Comparison of ENCODE assay signal across 12 mouse cellular contexts in genomic region chr5:90467245-90467644, GRCm38 (mm10). TPM values are rescaled to one million over a fixed set of nuclear protein-coding genes. Genes with fewer than 3 reads are reported as not detected.
DNase-seq lines count a peak whose midpoint lies in the region; ATAC-seq and TF ChIP-seq lines count a peak whose summit lies in the region.
"Had no signal": no experiment of that assay in that cellular context is flagged by ENCODE, and none has a peak within 500 bp of the region (broad histone marks: within the 10 kb centered on the region; RNA-seq: fewer than 3 reads in every experiment).

No protein-coding gene starts in this region.

- no peaks in the 10 kb centered on the region for H3K9me3 ChIP-seq in hindbrain, embryonic 11.5 days (ENCODE audit: control insufficient read depth, low read length)
- H3K9me3 ChIP-seq in hindbrain, embryonic 13.5 days: no peaks in the 10 kb centered on the region

- H3K4me3 ChIP-seq in hindbrain, embryonic 11.5 days (ENCODE audit: low read depth, low read length): no peak overlapping the region
- H3K4me3 ChIP-seq in hindbrain, embryonic 13.5 days: no peak overlapping the region
- H3K4me3 ChIP-seq in kidney, adult 2 months (ENCODE audit: insufficient read depth, low read depth, low read length): no peak overlapping the region
- H3K4me3 ChIP-seq: erythroblast, embryonic 14.5 days had no signal

- no peak for ATAC-seq in hindbrain, embryonic 11.5 days (ENCODE audit: low FRiP score)
- no peak for ATAC-seq in hindbrain, embryonic 13.5 days (ENCODE audit: low FRiP score)

- H3K9ac ChIP-seq in hindbrain, embryonic 11.5 days (ENCODE audit: low read depth, low read length): no peak overlapping the region
- no peak overlapping the region for H3K9ac ChIP-seq in hindbrain, embryonic 13.5 days

- H3K36me3 ChIP-seq in hindbrain, embryonic 11.5 days (ENCODE audit: control insufficient read depth, insufficient read depth, low read length): no peaks in the 10 kb centered on the region
- no peaks in the 10 kb centered on the region for H3K36me3 ChIP-seq in hindbrain, embryonic 13.5 days
- H3K36me3 ChIP-seq in kidney, adult 2 months (ENCODE audit: control insufficient read depth, insufficient read depth, low read length): no peaks in the 10 kb centered on the region

- 8% methylated on average over 6 of the region's 6 CpGs for WGBS in hindbrain, embryonic 11.5 days
- 10% methylated on average over 6 of the region's 6 CpGs for WGBS in hindbrain, embryonic 13.5 days
- 24% methylated on average over 6 of the region's 6 CpGs for WGBS in kidney, adult 2 months

- TF ChIP-seq POLR2A in kidney, adult 2 months (IDR thresholded peaks at IDR 0.05; ENCODE audit: low read depth, low read length): no peak

- H3K27ac ChIP-seq in hindbrain, embryonic 11.5 days (ENCODE audit: low read depth, low read length): no peak overlapping the region
- no peak overlapping the region for H3K27ac ChIP-seq in hindbrain, embryonic 13.5 days
- H3K27ac ChIP-seq in kidney, adult 2 months (ENCODE audit: insufficient read depth, low read depth, low read length): no peak overlapping the region

- peak; percentile 49 for DNase-seq in hindbrain, embryonic 11.5 days (ENCODE audit: low spot score)
- DNase-seq in embryo, embryonic 10.5 days (ENCODE audit: low spot score): peak; percentile 82
- DNase-seq in kidney, adult 2 months: peak; percentile 88
- DNase-seq in lung, postnatal 14 days: peak; percentile 1
- DNase-seq in right cerebral cortex, adult 2 months (ENCODE audit: low spot score in 2 of 2): no peak
- no peak for DNase-seq in urinary bladder, adult 2 months (ENCODE audit: low spot score)
- DNase-seq in left cerebral cortex, adult 18-20 months (ENCODE audit: low spot score in 2 of 2): no peak
- DNase-seq: right cerebral cortex, adult 18-20 months had no signal

- no peaks in the 10 kb centered on the region for H3K4me1 ChIP-seq in hindbrain, embryonic 11.5 days (replicated peaks; ENCODE audit: control insufficient read depth, insufficient read depth, low read length)
- H3K4me1 ChIP-seq in hindbrain, embryonic 13.5 days (replicated peaks): no peaks in the 10 kb centered on the region
- H3K4me1 ChIP-seq in kidney, adult 2 months (ENCODE audit: control insufficient read depth, insufficient read depth, low read length): no peaks in the 10 kb centered on the region

- no peak; the same call in 1 of the 2 replicates for TF ChIP-seq CTCF in kidney, adult 2 months (conservative IDR thresholded peaks at IDR 0.05; ENCODE audit: insufficient read depth, insufficient read length, low read depth, low read length)

- no peak overlapping the region for H3K4me2 ChIP-seq in hindbrain, embryonic 11.5 days (replicated peaks; ENCODE audit: low read depth, low read length)
- H3K4me2 ChIP-seq in hindbrain, embryonic 13.5 days: no peak overlapping the region

- H3K27me3 ChIP-seq in hindbrain, embryonic 11.5 days (ENCODE audit: control insufficient read depth, insufficient read depth, low read length): no peaks in the 10 kb centered on the region
- no peaks in the 10 kb centered on the region for H3K27me3 ChIP-seq in hindbrain, embryonic 13.5 days
- no peaks in the 10 kb centered on the region for H3K27me3 ChIP-seq in kidney, adult 2 months (replicated peaks; ENCODE audit: control insufficient read depth, insufficient read depth, low read length)

RNA-seq across cellular contexts. Expression of gene Alb, which starts 6.5 kb away (rescaled TPM):
- 0.53 TPM in 1 of 2 replicates, not detected in the other for polyA plus RNA-seq in hindbrain, embryonic 11.5 days (2014; fragmentation: Nextera tagmentation; extraction: Ambion mirVana)
- polyA plus RNA-seq in hindbrain, embryonic 13.5 days (2015; fragmentation: Nextera tagmentation; extraction: Ambion mirVana): 0.08 and 0.83 TPM in 2 replicates
- 10.7 and 10.8 TPM in 2 replicates for polyA plus RNA-seq in kidney, adult 2 months (2012; rRNA removed)
- 0.95 and 4.8 TPM in 2 replicates for polyA plus RNA-seq in urinary bladder, adult 2 months (2012; rRNA removed)
- not detected for total RNA-seq in left cerebral cortex, adult 18-20 months (2021)
- total RNA-seq: megakaryocyte-erythroid progenitor cell, adult 5-6 weeks had no signal

RNA-seq across cellular contexts. Expression of gene Afp, which starts 23.3 kb away (rescaled TPM):
- 2.8 TPM in 1 of 2 replicates, not detected in the other for polyA plus RNA-seq in hindbrain, embryonic 11.5 days (2014; fragmentation: Nextera tagmentation; extraction: Ambion mirVana)
- 0.56 and 2.2 TPM in 2 replicates for polyA plus RNA-seq in hindbrain, embryonic 13.5 days (2015; fragmentation: Nextera tagmentation; extraction: Ambion mirVana)
- polyA plus RNA-seq in kidney, adult 2 months (2012; rRNA removed): 0.75 and 0.78 TPM in 2 replicates
- polyA plus RNA-seq in urinary bladder, adult 2 months (2012; rRNA removed): 2.4 and 2.5 TPM in 2 replicates
- not detected for total RNA-seq in left cerebral cortex, adult 18-20 months (2021)
- total RNA-seq: megakaryocyte-erythroid progenitor cell, adult 5-6 weeks had no signal

RNA-seq across cellular contexts. Expression of gene Afm, which starts 51.5 kb away (rescaled TPM):
- polyA plus RNA-seq in hindbrain, embryonic 11.5 days (2014; fragmentation: Nextera tagmentation; extraction: Ambion mirVana): not detected in 2 replicates
- polyA plus RNA-seq in hindbrain, embryonic 13.5 days (2015; fragmentation: Nextera tagmentation; extraction: Ambion mirVana): not detected in 2 replicates
- 21.0 and 21.1 TPM in 2 replicates for polyA plus RNA-seq in kidney, adult 2 months (2012; rRNA removed)
- not detected in 2 replicates for polyA plus RNA-seq in urinary bladder, adult 2 months (2012; rRNA removed)
- total RNA-seq in left cerebral cortex, adult 18-20 months (2021): not detected
- total RNA-seq: megakaryocyte-erythroid progenitor cell, adult 5-6 weeks had no signal
- polyA plus RNA-seq: erythroblast, embryonic 14.5 days; heart, postnatal 0 days had no signal

Comparison
In these comparisons a context has a peak if more than half of its experiments do, and no peak if none do; other contexts are left out.
1. DNase-seq: peak in hindbrain, embryonic 11.5 days (single experiment), embryo, embryonic 10.5 days (single experiment), kidney, adult 2 months (single experiment) and lung, postnatal 14 days (single experiment); none in right cerebral cortex, adult 2 months (0 of 2), urinary bladder, adult 2 months (single experiment) and left cerebral cortex, adult 18-20 months (0 of 2).
2. RNA of gene Afm, which starts 51.5 kb away (polyA plus RNA-seq): 21.0 to 21.1 TPM in kidney, adult 2 months; not detected in hindbrain, embryonic 11.5 days, not detected in hindbrain, embryonic 13.5 days and not detected in urinary bladder, adult 2 months; every median in the first group is over 10 times any median in the second.